Mouse (Mus musculus) hindbrain, embryonic 11.5 days (tissue): Measurements from ENCODE around the gene Nfe2l3. TPM values are rescaled to one million over a fixed set of nuclear protein-coding genes. Genes with fewer than 3 reads are reported as not detected.
A peak's percentile ranks its signal among the peaks of the same experiment; 100 is the strongest.
"Not testable (repeated sequence)": the region's sequence is repeated elsewhere in the genome, so short reads cannot be mapped to it uniquely, and the experiment has no call there.

Source experiments
- ATAC-seq: fragments of 200-750 bp; cut with Nextera tagmentation; 2 replicates; pipeline ENCODE4 v1.8.0; 2017; ENCODE audit warnings: mild to moderate bottlenecking, moderate TSS enrichment, moderate library complexity; ENCODE audit not compliant: low FRiP score
- DNase-seq: peaks from one replicate; pipeline ENCODE4 v3.0.0-alpha.2; 2015; ENCODE audit warnings: low spot score
- H3K27ac ChIP-seq: fragments of 300-500 bp; sonication (generic); 2 replicates; pipeline ENCODE4 v1.5.1; 2014; ENCODE audit warnings: mild to moderate bottlenecking, low read depth, low read length
- H3K27me3 ChIP-seq: fragments of 300-500 bp; sonication (generic); 2 replicates; pipeline ENCODE4 v1.6.1; 2014; ENCODE audit warnings: mild to moderate bottlenecking, low read length, moderate library complexity, mixed read lengths; ENCODE audit not compliant: control insufficient read depth, insufficient read depth
- H3K36me3 ChIP-seq: fragments of 300-500 bp; sonication (generic); 2 replicates; pipeline ENCODE4 v1.6.1; 2014; ENCODE audit warnings: mild to moderate bottlenecking, low read length, moderate library complexity, mixed read lengths; ENCODE audit not compliant: control insufficient read depth, insufficient read depth
- H3K4me1 ChIP-seq: fragments of 300-500 bp; sonication (generic); replicated peaks from 2 replicates; pipeline ENCODE4 v1.6.1; 2014; ENCODE audit warnings: low read length, mixed read lengths; ENCODE audit not compliant: control insufficient read depth, insufficient read depth
- H3K4me2 ChIP-seq: fragments of 300-500 bp; sonication (generic); replicated peaks from 2 replicates; pipeline ENCODE4 v1.6.1; 2014; ENCODE audit warnings: mild to moderate bottlenecking, low read depth, low read length
- H3K4me3 ChIP-seq: fragments of 300-500 bp; sonication (generic); 2 replicates; pipeline ENCODE4 v1.5.1; 2014; ENCODE audit warnings: low read depth, low read length
- H3K9ac ChIP-seq: fragments of 300-500 bp; sonication (generic); 2 replicates; pipeline ENCODE4 v1.6.1; 2014; ENCODE audit warnings: low read depth, low read length
- H3K9me3 ChIP-seq: fragments of 300-500 bp; sonication (generic); 2 replicates; pipeline ENCODE4 v1.6.1; 2016; ENCODE audit warnings: low read length; ENCODE audit not compliant: control insufficient read depth
- WGBS: fragments of 180-500 bp; shearing (Covaris S2); extraction: QIAGEN DNeasy Blood & Tissue Kit; methylation state at CpG from one replicate; pipeline ENCODE4 v1.1.7; 2014; 5-methylcytosine and 5-hydroxymethylcytosine counted together
- polyA plus RNA-seq: library from polyadenylated mRNA; unstranded; fragments of >200 nt; fragmentation: Nextera tagmentation; extraction: Ambion mirVana; gene quantifications from 2 replicates; pipeline ENCODE4 v1.2.1, GENCODE M21; 2014

Nfe2l3 gene
- polyA plus RNA-seq, 1 experiment from 2014 or later, result 2.7 TPM

GRCm38 (mm10) chr6:51471782-51472181 lies 39.3 kb downstream of the Nfe2l3 start:
- peaks cover 8% of the 10 kb centered on the region; the same call in 1 of the 2 replicates for H3K36me3 ChIP-seq
- DNase-seq (peak; percentile 57), ATAC-seq (no peak)
- H3K9me3 ChIP-seq, result no peaks in the 10 kb centered on the region
- peak overlapping the region; percentile 98 for H3K4me3 ChIP-seq
- 29% methylated on average over 3 of the region's 3 CpGs for WGBS
- peak overlapping the region; percentile 67 for H3K9ac ChIP-seq
- peaks cover 4% of the 10 kb centered on the region for H3K4me1 ChIP-seq
- no peaks in the 10 kb centered on the region for H3K27me3 ChIP-seq
- H3K4me2 ChIP-seq, result peak overlapping the region; percentile 48
- H3K27ac ChIP-seq, result 0 out of 2 replicates have a peak overlapping the region, but pooled peaks have one; percentile 17

GRCm38 (mm10) chr6:51472213-51472612 lies 39.7 kb downstream of the Nfe2l3 start:
- Histone ChIP-seq H3K27me3 (no peaks in the 10 kb centered on the region), H3K27ac (no peak overlapping the region), H3K4me1 (peaks cover 4% of the 10 kb centered on the region), H3K4me2 (peak overlapping the region; percentile 48), H3K36me3 (peaks cover 8% of the 10 kb centered on the region; the same call in 1 of the 2 replicates), H3K9ac (peak overlapping the region; percentile 67), H3K4me3 (peak overlapping the region; percentile 98), H3K9me3 (no peaks in the 10 kb centered on the region)
- ATAC-seq (no peak), DNase-seq (no peak)
- 54% methylated on average over 4 of the region's 4 CpGs for WGBS

- no peak for DNase-seq
- Histone ChIP-seq H3K36me3 (peaks cover 31% of the 10 kb centered on the region), H3K9ac (no peak overlapping the region), H3K9me3 (no peaks in the 10 kb centered on the region), H3K4me3 (no peak overlapping the region), H3K4me1 (no peaks in the 10 kb centered on the region), H3K4me2 (no peak overlapping the region), H3K27me3 (no peaks in the 10 kb centered on the region), H3K27ac (no peak overlapping the region)
- WGBS, result 95% methylated on average over 4 of the region's 4 CpGs
- no peak for ATAC-seq
These were observed 46.8 kb downstream of the Nfe2l3 start for GRCm38 (mm10) chr6:51479136-51479731.

- Histone ChIP-seq H3K27ac (no peak overlapping the region), H3K36me3 (peaks cover 25% of the 10 kb centered on the region), H3K9me3 (no peaks in the 10 kb centered on the region), H3K4me2 (no peak overlapping the region), H3K9ac (no peak overlapping the region), H3K4me1 (no peaks in the 10 kb centered on the region), H3K4me3 (no peak overlapping the region), H3K27me3 (no peaks in the 10 kb centered on the region)
- WGBS, result 97% methylated on average over 8 of the region's 8 CpGs
- ATAC-seq (no peak), DNase-seq (no peak)
These were observed 49.1 kb downstream of the Nfe2l3 start for GRCm38 (mm10) chr6:51481548-51481947.

GRCm38 (mm10) chr6:51483861-51484260 lies 51.4 kb downstream of the Nfe2l3 start:
- Histone ChIP-seq H3K27ac (no peak overlapping the region), H3K4me2 (no peak overlapping the region), H3K9ac (no peak overlapping the region), H3K27me3 (no peaks in the 10 kb centered on the region), H3K4me3 (no peak overlapping the region), H3K9me3 (no peaks in the 10 kb centered on the region), H3K36me3 (peaks cover 20% of the 10 kb centered on the region), H3K4me1 (no peaks in the 10 kb centered on the region)
- no peak for DNase-seq
- 96% methylated on average over 3 of the region's 3 CpGs for WGBS
- ATAC-seq, result no peak

- not testable (repeated sequence) for ATAC-seq
These were observed 52.1 kb downstream of the Nfe2l3 start for GRCm38 (mm10) chr6:51484556-51484955.

GRCm38 (mm10) chr6:51485646-51486045 lies 53.2 kb downstream of the Nfe2l3 start:
- Histone ChIP-seq H3K4me3 (no peak overlapping the region), H3K27me3 (no peaks in the 10 kb centered on the region), H3K36me3 (peaks cover 7% of the 10 kb centered on the region; the same call in 1 of the 2 replicates), H3K27ac (no peak overlapping the region), H3K4me2 (no peak overlapping the region), H3K9ac (no peak overlapping the region), H3K4me1 (no peaks in the 10 kb centered on the region), H3K9me3 (no peaks in the 10 kb centered on the region)
- 64% methylated on average over 2 of the region's 2 CpGs for WGBS
- DNase-seq (no peak), ATAC-seq (no peak)

More at GRCm38 (mm10) chr6:51484556-51484955, 52.1 kb downstream of the Nfe2l3 start:
- H3K27ac ChIP-seq, DNase-seq, H3K4me3 ChIP-seq, H3K9me3 ChIP-seq, H3K4me2 ChIP-seq, H3K9ac ChIP-seq, H3K4me1 ChIP-seq, H3K27me3 ChIP-seq: not testable (repeated sequence)
- 90% methylated on average over 8 of the region's 8 CpGs for WGBS
- H3K36me3 ChIP-seq, result peaks cover 14% of the 10 kb centered on the region

GRCm38 (mm10) chr6:51486076-51486710 lies 53.7 kb downstream of the Nfe2l3 start:
- 78% methylated on average over 7 of the region's 7 CpGs for WGBS

GRCm38 (mm10) chr6:51486731-51487130 lies 54.3 kb downstream of the Nfe2l3 start:
- DNase-seq, result no peak

More at GRCm38 (mm10) chr6:51486076-51486710, 53.7 kb downstream of the Nfe2l3 start:
- Histone ChIP-seq H3K4me2 (no peak overlapping the region), H3K4me1 (no peaks in the 10 kb centered on the region), H3K4me3 (no peak overlapping the region), H3K27me3 (no peaks in the 10 kb centered on the region), H3K9me3 (no peaks in the 10 kb centered on the region), H3K9ac (no peak overlapping the region), H3K27ac (no peak overlapping the region), H3K36me3 (peaks cover 4% of the 10 kb centered on the region; the same call in 1 of the 2 replicates)
- DNase-seq, result no peak
- no peak for ATAC-seq

More at GRCm38 (mm10) chr6:51486731-51487130, 54.3 kb downstream of the Nfe2l3 start:
- Histone ChIP-seq H3K36me3 (peaks cover 4% of the 10 kb centered on the region; the same call in 1 of the 2 replicates), H3K9ac (no peak overlapping the region), H3K27ac (no peak overlapping the region), H3K4me3 (no peak overlapping the region), H3K4me1 (no peaks in the 10 kb centered on the region), H3K9me3 (no peaks in the 10 kb centered on the region), H3K4me2 (no peak overlapping the region), H3K27me3 (no peaks in the 10 kb centered on the region)
- 91% methylated on average over 5 of the region's 5 CpGs for WGBS
- no peak for ATAC-seq
